Mouse (Mus musculus) lung, postnatal 0 days (tissue): ENCODE measurements around the gene Tmem56.

Experiments
- CTCF ChIP-seq: IDR thresholded peaks from 2 replicates; pipeline ENCODE4 v1.5.1; 2016; ENCODE audit warnings: antibody characterized with exemption, mild to moderate bottlenecking
- EP300 ChIP-seq: IDR thresholded peaks from 2 replicates; pipeline ENCODE4 v1.6.1; 2016; ENCODE audit warnings: antibody characterized with exemption, mild to moderate bottlenecking, control low read depth

DNA sequence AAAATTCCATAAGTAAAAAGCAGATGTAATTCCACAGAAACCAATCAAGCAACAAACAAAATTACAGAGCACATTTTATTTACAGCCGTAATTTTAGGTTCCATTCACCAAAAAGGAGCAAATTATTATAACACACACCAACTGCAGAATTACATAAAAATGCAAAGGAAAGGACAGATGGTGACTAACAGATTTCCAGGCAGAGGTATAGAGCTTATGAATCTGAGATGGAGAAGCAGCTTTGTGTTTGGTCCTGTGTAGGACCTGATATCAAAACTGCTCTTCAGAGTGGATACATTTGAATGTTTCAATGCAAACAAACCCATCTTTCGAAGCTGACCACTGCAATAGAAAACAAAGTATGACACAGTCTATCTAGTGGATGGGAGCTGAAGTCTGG is 80.3 kb downstream of the Tmem56 start:
- TF ChIP-seq CTCF (no peak), EP300 (no peak)
